Comparison of ENCODE assay signal across 29 mouse cellular contexts in the genomic region with DNA sequence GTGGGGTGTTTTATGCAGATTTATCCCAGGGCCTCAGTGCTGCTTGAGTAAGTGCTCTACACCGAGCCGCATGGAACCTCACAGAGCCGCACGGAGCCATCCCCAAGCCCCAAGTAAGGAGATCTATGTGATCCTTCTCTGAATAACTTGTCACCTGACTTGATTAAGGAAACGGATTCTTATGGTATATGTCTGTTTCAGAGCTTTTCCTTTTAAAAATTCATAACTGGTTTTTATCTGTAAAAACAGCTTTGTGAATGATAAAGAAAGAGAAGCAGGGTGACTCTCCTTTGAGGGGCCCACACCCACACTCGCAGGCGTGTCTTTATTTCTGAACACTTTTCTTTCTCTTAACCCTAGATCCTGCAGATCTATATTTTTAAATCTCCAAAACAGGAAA. TPM values are rescaled to one million over a fixed set of nuclear protein-coding genes. Genes with fewer than 3 reads are reported as not detected.
DNase-seq lines count a peak whose midpoint lies in the region; ATAC-seq and TF ChIP-seq lines count a peak whose summit lies in the region.
"Had no signal": no experiment of that assay in that cellular context is flagged by ENCODE, and none has a peak within 500 bp of the region (broad histone marks: within the 10 kb centered on the region; RNA-seq: fewer than 3 reads in every experiment).

No protein-coding gene starts in this region.

- H3K4me3 ChIP-seq in G1E (ENCODE audit: low read depth, low read length), result no peak overlapping the region; the same call in 1 of the 2 replicates
- no peak overlapping the region for H3K4me3 ChIP-seq in liver, embryonic 12.5 days
- H3K4me3 ChIP-seq: hindbrain, embryonic 15.5 days; intestine, embryonic 15.5 days; limb, embryonic 10.5 days; midbrain, embryonic 13.5 days had no signal

- peaks cover 89% of the 10 kb centered on the region for H3K4me1 ChIP-seq in G1E (ENCODE audit: insufficient read depth, low read depth, low read length)
- peaks cover 99% of the 10 kb centered on the region for H3K4me1 ChIP-seq in liver, embryonic 12.5 days
- H3K4me1 ChIP-seq: hindbrain, embryonic 15.5 days; intestine, embryonic 15.5 days; midbrain, embryonic 13.5 days had no signal

- no peak for TF ChIP-seq CTCF in G1E (IDR thresholded peaks at IDR 0.05; ENCODE audit: low read depth, low read length)

- no peaks in the 10 kb centered on the region for H3K27me3 ChIP-seq in G1E (ENCODE audit: insufficient read depth, low read length)
- no peaks in the 10 kb centered on the region for H3K27me3 ChIP-seq in liver, embryonic 12.5 days (replicated peaks)
- H3K27me3 ChIP-seq: hindbrain, embryonic 15.5 days; intestine, embryonic 15.5 days; midbrain, embryonic 13.5 days had no signal

- H3K9me3 ChIP-seq in G1E (replicated peaks), result no peaks in the 10 kb centered on the region
- H3K9me3 ChIP-seq in liver, embryonic 12.5 days (replicated peaks), result no peaks in the 10 kb centered on the region
- H3K9me3 ChIP-seq: hindbrain, embryonic 15.5 days; intestine, embryonic 15.5 days; limb, embryonic 10.5 days; midbrain, embryonic 13.5 days had no signal

- H3K4me2 ChIP-seq in liver, embryonic 12.5 days, result peak overlapping the region; percentile 51
- H3K4me2 ChIP-seq: heart, embryonic 11.5 days; hindbrain, embryonic 15.5 days; intestine, embryonic 15.5 days; midbrain, embryonic 13.5 days had no signal

- peak overlapping the region; percentile 47 for H3K9ac ChIP-seq in liver, embryonic 12.5 days
- H3K9ac ChIP-seq: hindbrain, embryonic 15.5 days; intestine, embryonic 15.5 days; midbrain, embryonic 13.5 days had no signal

- H3K36me3 ChIP-seq in G1E (replicated peaks), result peaks cover 34% of the 10 kb centered on the region
- H3K36me3 ChIP-seq in liver, embryonic 12.5 days, result peaks cover 8% of the 10 kb centered on the region; the same call in 1 of the 2 replicates
- H3K36me3 ChIP-seq: hindbrain, embryonic 15.5 days; intestine, embryonic 15.5 days; limb, embryonic 10.5 days; midbrain, embryonic 13.5 days had no signal

- whole genome bisulfite sequencing in liver, embryonic 12.5 days (ENCODE audit: insufficient replicate concordance), result 31% methylated on average over 7 of the region's 7 CpGs

- DNase-seq in G1E (ENCODE audit: low spot score) (peak; percentile 59), MN1 (ENCODE audit: low spot score) (no peak)
- DNase-seq in c-Kit-positive CD71-positive TER-119-negative erythroid progenitor cells, embryonic 14.5 days (ENCODE audit: low read depth), result peak; percentile 71
- DNase-seq in layer of hippocampus, adult 9-10 months (ENCODE audit: low spot score), result no peak
- DNase-seq: adrenal gland, postnatal 25 days; cerebellum, adult 18-20 months; cerebellum, postnatal 14 days; gastrocnemius, postnatal 10 days; heart, adult 11 months; kidney, postnatal 36 days; layer of hippocampus, adult 9-11 months; thymus, adult 2 months had no signal

- peak overlapping the region; percentile 85 for H3K27ac ChIP-seq in liver, embryonic 12.5 days
- H3K27ac ChIP-seq: hindbrain, embryonic 15.5 days; intestine, embryonic 15.5 days; limb, embryonic 10.5 days; macrophage; midbrain, embryonic 13.5 days; stomach, postnatal 0 days had no signal

- ATAC-seq in G1E (ENCODE audit: extremely low read depth, insufficient number of reproducible peaks, low FRiP score, poor library complexity, severe bottlenecking), result peak; percentile 45
- ATAC-seq in liver, embryonic 12.5 days, result peak; percentile 66
- ATAC-seq in megakaryocyte progenitor cell, adult 5-6 weeks (replicated peaks; ENCODE audit: poor library complexity), result peak; percentile 13
- ATAC-seq in activated CD4-positive, CD25-positive, alpha-beta regulatory T cell, adult 4 months, result no peak
- ATAC-seq: forebrain, embryonic 14.5 days; intestine, embryonic 15.5 days; lung, postnatal 0 days; midbrain, embryonic 13.5 days had no signal

RNA-seq across cellular contexts. Expression of a gene that starts 1.5 kb away (rescaled TPM):
- total RNA-seq in G1E (2014; fragmentation: Nextera tagmentation) (52.8 and 55.4 TPM in 2 replicates), G1E (2017) (251 and 278 TPM in 2 replicates)
- 81.4 and 90.2 TPM in 2 replicates for polyA plus RNA-seq in G1E (2012)
- 7.3 and 7.4 TPM in 2 replicates for polyA plus RNA-seq in liver, embryonic 12.5 days (2016; fragmentation: Nextera tagmentation; extraction: Ambion mirVana)
- total RNA-seq in megakaryocyte progenitor cell, adult 5-6 weeks (2015), result 86.0 and 93.4 TPM in 2 replicates
- 294 and 316 TPM in 2 replicates for total RNA-seq in megakaryocyte progenitor cell, adult 5-6 weeks (2017)
- 100 to 1,000 TPM; 157 to 159 TPM for polyA plus RNA-seq in activated CD4-positive, CD25-positive, alpha-beta regulatory T cell, adult 4 months (2017; shearing (Covaris generic))
- polyA plus RNA-seq: embryonic facial prominence, embryonic 11.5 days; forebrain, embryonic 14.5 days had no signal

RNA-seq across cellular contexts. Expression of a gene that starts 17.1 kb away (rescaled TPM):
- total RNA-seq in G1E (2014; fragmentation: Nextera tagmentation) (4.5 and 8.0 TPM in 2 replicates), G1E (2017) (2.0 and 3.7 TPM in 2 replicates)
- 1.2 and 1.9 TPM in 2 replicates for polyA plus RNA-seq in G1E (2012)
- 36.5 and 40.3 TPM in 2 replicates for polyA plus RNA-seq in liver, embryonic 12.5 days (2016; fragmentation: Nextera tagmentation; extraction: Ambion mirVana)
- 2.0 and 3.5 TPM in 2 replicates for total RNA-seq in megakaryocyte progenitor cell, adult 5-6 weeks (2015)
- total RNA-seq in megakaryocyte progenitor cell, adult 5-6 weeks (2017), result 1.1 and 1.9 TPM in 2 replicates
- polyA plus RNA-seq in activated CD4-positive, CD25-positive, alpha-beta regulatory T cell, adult 4 months (2017; shearing (Covaris generic)), result 10 to 100 TPM in 1 of 2 experiments, 1 to 10 TPM in 1; 9.2 to 11.7 TPM
- polyA plus RNA-seq: macrophage had no signal

RNA-seq across cellular contexts. Expression of a gene that starts 47.9 kb away (rescaled TPM):
- total RNA-seq in G1E (2014; fragmentation: Nextera tagmentation) (39.5 and 42.1 TPM in 2 replicates), G1E (2017) (42.2 and 50.8 TPM in 2 replicates)
- 134 and 143 TPM in 2 replicates for polyA plus RNA-seq in G1E (2012)
- polyA plus RNA-seq in liver, embryonic 12.5 days (2016; fragmentation: Nextera tagmentation; extraction: Ambion mirVana), result 8.3 and 8.5 TPM in 2 replicates
- 27.4 and 27.5 TPM in 2 replicates for total RNA-seq in megakaryocyte progenitor cell, adult 5-6 weeks (2015)
- total RNA-seq in megakaryocyte progenitor cell, adult 5-6 weeks (2017), result 17.5 and 20.6 TPM in 2 replicates
- polyA plus RNA-seq in activated CD4-positive, CD25-positive, alpha-beta regulatory T cell, adult 4 months (2017; shearing (Covaris generic)), result 100 to 1,000 TPM; 258 to 336 TPM

RNA-seq across cellular contexts. Expression of a gene that starts 52.0 kb away (rescaled TPM):
- 2.9 TPM in 1 of 2 replicates, not detected in the other for total RNA-seq in G1E (2014; fragmentation: Nextera tagmentation)
- 0.17 TPM in 1 of 2 replicates, not detected in the other for total RNA-seq in G1E (2017)
- polyA plus RNA-seq in G1E (2012), result not detected in 2 replicates
- not detected in 2 replicates for polyA plus RNA-seq in liver, embryonic 12.5 days (2016; fragmentation: Nextera tagmentation; extraction: Ambion mirVana)
- 4.4 and 4.7 TPM in 2 replicates for total RNA-seq in megakaryocyte progenitor cell, adult 5-6 weeks (2015)
- 1.7 and 4.0 TPM in 2 replicates for total RNA-seq in megakaryocyte progenitor cell, adult 5-6 weeks (2017)
- polyA plus RNA-seq in activated CD4-positive, CD25-positive, alpha-beta regulatory T cell, adult 4 months (2017; shearing (Covaris generic)), result not detected
- total RNA-seq: adrenal gland, postnatal 25 days; gastrocnemius, postnatal 10 days; left cerebral cortex, adult 8-10 months had no signal
- polyA plus RNA-seq: embryonic facial prominence, embryonic 11.5 days; forebrain, embryonic 14.5 days; heart, embryonic 11.5 days; heart, postnatal 0 days; hindbrain, embryonic 15.5 days; kidney, embryonic 14.5 days; limb, embryonic 10.5 days; macrophage; midbrain, embryonic 13.5 days; neural tube, embryonic 11.5 days had no signal

RNA-seq across cellular contexts. Expression of a gene that starts 56.8 kb away (rescaled TPM):
- total RNA-seq in G1E (2014; fragmentation: Nextera tagmentation) (23.3 and 37.2 TPM in 2 replicates), G1E (2017) (79.3 and 84.6 TPM in 2 replicates)
- 71.8 and 73.7 TPM in 2 replicates for polyA plus RNA-seq in G1E (2012)
- polyA plus RNA-seq in liver, embryonic 12.5 days (2016; fragmentation: Nextera tagmentation; extraction: Ambion mirVana), result 35.0 and 36.0 TPM in 2 replicates
- 16.8 and 17.4 TPM in 2 replicates for total RNA-seq in megakaryocyte progenitor cell, adult 5-6 weeks (2015)
- 56.0 and 65.7 TPM in 2 replicates for total RNA-seq in megakaryocyte progenitor cell, adult 5-6 weeks (2017)
- 10 to 100 TPM; 38.9 to 50.5 TPM for polyA plus RNA-seq in activated CD4-positive, CD25-positive, alpha-beta regulatory T cell, adult 4 months (2017; shearing (Covaris generic))

Comparison
In these comparisons a context has a peak if more than half of its experiments do, and no peak if none do; other contexts are left out.
1. DNase-seq: peak in G1E (single experiment) and c-Kit-positive CD71-positive TER-119-negative erythroid progenitor cells, embryonic 14.5 days (single experiment); none in layer of hippocampus, adult 9-10 months (single experiment) and MN1 (single experiment).
2. RNA of a gene that starts 47.9 kb away (polyA plus RNA-seq): 258 to 336 TPM in activated CD4-positive, CD25-positive, alpha-beta regulatory T cell, adult 4 months and 134 to 143 TPM in G1E; 8.3 to 8.5 TPM in liver, embryonic 12.5 days; every median in the first group is over 10 times any median in the second.